ENCODE assay signal across 8 mouse cellular contexts in genomic region chr1:164247971-164248370, GRCm38 (mm10). TPM values are rescaled to one million over a fixed set of nuclear protein-coding genes. Genes with fewer than 3 reads are reported as not detected.
DNase-seq lines count a peak whose midpoint lies in the region; ATAC-seq and TF ChIP-seq lines count a peak whose summit lies in the region.

No protein-coding gene starts in this region.

- H3K9me3 ChIP-seq in heart, embryonic 14.5 days (ENCODE audit: control insufficient read depth, low read length): no peaks in the 10 kb centered on the region
- H3K9me3 ChIP-seq in liver, embryonic 11.5 days (ENCODE audit: control insufficient read depth, low read length): no peaks in the 10 kb centered on the region

- WGBS in liver, adult 2 months: 5% methylated on average over 10 of the region's 10 CpGs
- WGBS in heart, embryonic 14.5 days: 15% methylated on average over 10 of the region's 10 CpGs
- WGBS in liver, embryonic 11.5 days: 14% methylated on average over 10 of the region's 10 CpGs

- peak overlapping the region; percentile 65 for H3K27ac ChIP-seq in liver, adult 2 months (replicated peaks; ENCODE audit: insufficient read depth, low read depth, low read length)
- H3K27ac ChIP-seq in heart, embryonic 14.5 days (replicated peaks in 1 of 2; ENCODE audit: control insufficient read depth in 1 of 2, insufficient read depth in 1 of 2, low read depth in 2 of 2, low read length in 2 of 2): peak overlapping the region; percentile 96 to 99
- peak overlapping the region; percentile 70 for H3K27ac ChIP-seq in liver, embryonic 11.5 days (ENCODE audit: low read depth, low read length)

- H3K9ac ChIP-seq in liver, adult 2 months (ENCODE audit: low read depth, low read length): peak overlapping the region; percentile 68
- peak overlapping the region; percentile 78 for H3K9ac ChIP-seq in heart, embryonic 14.5 days (ENCODE audit: low read length)
- peak overlapping the region; percentile 62 for H3K9ac ChIP-seq in liver, embryonic 11.5 days (ENCODE audit: low read depth, low read length)

- peak; percentile 73 for DNase-seq in liver, adult 2 months (ENCODE audit: extremely low read depth, low read depth, low spot score)
- no peak for DNase-seq in liver
- DNase-seq in cerebellum, postnatal 14 days: peak; percentile 12 to 19
- peak; percentile 43 for DNase-seq in liver, embryonic 11.5 days (ENCODE audit: low spot score)
- peak; percentile 50 for DNase-seq in neural tube, embryonic 10.5 days (ENCODE audit: extremely low spot score, low spot score)

- H3K4me3 ChIP-seq in liver, adult 2 months (ENCODE audit: insufficient read depth, low read depth, low read length): peak overlapping the region; percentile 4; the same call in 1 of the 2 replicates
- H3K4me3 ChIP-seq in heart, embryonic 14.5 days (ENCODE audit: control insufficient read depth in 1 of 2, insufficient read depth in 1 of 2, low read depth in 1 of 2, low read length in 2 of 2): peak overlapping the region; percentile 76 to 92
- peak overlapping the region; percentile 75 for H3K4me3 ChIP-seq in liver, embryonic 11.5 days (ENCODE audit: low read depth, low read length)

- no peak for ATAC-seq in heart, embryonic 14.5 days (ENCODE audit: insufficient number of reproducible peaks, insufficient read depth, low FRiP score, low read depth)
- ATAC-seq in liver, embryonic 11.5 days (replicated peaks; ENCODE audit: low FRiP score): no peak
- ATAC-seq in inflammation-experienced regulatory T-cells, adult 6 months: no peak
- no peak for ATAC-seq in erythroid progenitor cell, adult 5-6 weeks (replicated peaks; ENCODE audit: low FRiP score, poor library complexity, severe bottlenecking)

- no peaks in the 10 kb centered on the region for H3K27me3 ChIP-seq in liver, adult 2 months (ENCODE audit: control insufficient read depth, insufficient read depth, low read length)
- no peaks in the 10 kb centered on the region for H3K27me3 ChIP-seq in heart, embryonic 14.5 days (ENCODE audit: control insufficient read depth, insufficient read depth, low read length)
- H3K27me3 ChIP-seq in liver, embryonic 11.5 days (replicated peaks; ENCODE audit: control insufficient read depth, insufficient read depth, low read length): no peaks in the 10 kb centered on the region

- peak overlapping the region; percentile 77 for H3K4me2 ChIP-seq in heart, embryonic 14.5 days (ENCODE audit: low read length)
- H3K4me2 ChIP-seq in liver, embryonic 11.5 days: peak overlapping the region; percentile 66

- no peak for TF ChIP-seq POLR2A in liver, adult 2 months (IDR thresholded peaks at IDR 0.05; ENCODE audit: extremely low read depth, insufficient read depth, low read length)

- H3K79me2 ChIP-seq in liver, adult 2 months (ENCODE audit: control insufficient read depth, insufficient read depth, low read length): peaks cover 12% of the 10 kb centered on the region; the same call in 1 of the 2 replicates

- H3K4me1 ChIP-seq in liver, adult 2 months (ENCODE audit: control insufficient read depth, insufficient read depth, low read length): no peaks in the 10 kb centered on the region
- H3K4me1 ChIP-seq in heart, embryonic 14.5 days (ENCODE audit: control insufficient read depth in 2 of 2, insufficient read depth in 2 of 2, low read length in 2 of 2): peaks cover 11 to 28% of the 10 kb centered on the region in 2 experiments
- H3K4me1 ChIP-seq in liver, embryonic 11.5 days (replicated peaks; ENCODE audit: control insufficient read depth, insufficient read depth, low read length): peaks cover 22% of the 10 kb centered on the region

- no peak for TF ChIP-seq CTCF in liver, adult 2 months (IDR thresholded peaks at IDR 0.05; ENCODE audit: low read depth, low read length)

- no peaks in the 10 kb centered on the region for H3K36me3 ChIP-seq in liver, adult 2 months (ENCODE audit: control insufficient read depth, insufficient read depth, low read length)
- H3K36me3 ChIP-seq in heart, embryonic 14.5 days (ENCODE audit: control insufficient read depth, insufficient read depth, low read length): no peaks in the 10 kb centered on the region
- no peaks in the 10 kb centered on the region for H3K36me3 ChIP-seq in liver, embryonic 11.5 days (ENCODE audit: control insufficient read depth, insufficient read depth, low read length)

RNA-seq across cellular contexts. Expression of gene Slc19a2, which starts 0.9 kb away (rescaled TPM):
- 96.1 and 121 TPM in 2 replicates for total RNA-seq in liver, adult 2 months (2014; rRNA removed)
- polyA plus RNA-seq in liver, adult 2 months (2012; rRNA removed): 84.5 and 86.9 TPM in 2 replicates
- polyA plus RNA-seq in heart, embryonic 14.5 days (2014; fragmentation: Nextera tagmentation; extraction: Ambion mirVana): 7.6 and 8.3 TPM in 2 replicates
- 26.6 and 31.0 TPM in 2 replicates for polyA plus RNA-seq in liver, embryonic 11.5 days (2014; fragmentation: Nextera tagmentation; extraction: Ambion mirVana)
- polyA plus RNA-seq in inflammation-experienced regulatory T-cells, adult 6 months (2017; shearing (Covaris generic)): 1 to 10 TPM; 1.3 to 2.1 (median 1.6) TPM
- 16.2 and 21.8 TPM in 2 replicates for total RNA-seq in erythroid progenitor cell, adult 5-6 weeks (2015; ENCODE audit: low replicate concordance)
- total RNA-seq in erythroid progenitor cell, adult 5-6 weeks (2017; ENCODE audit: low replicate concordance): 1.6 and 5.4 TPM in 2 replicates

RNA-seq across cellular contexts. Expression of gene Ccdc181, which starts 27.4 kb away (rescaled TPM):
- total RNA-seq in liver, adult 2 months (2014; rRNA removed): 2.5 and 3.9 TPM in 2 replicates
- polyA plus RNA-seq in liver, adult 2 months (2012; rRNA removed): 0.91 and 1.1 TPM in 2 replicates
- polyA plus RNA-seq in heart, embryonic 14.5 days (2014; fragmentation: Nextera tagmentation; extraction: Ambion mirVana): 10.2 and 10.8 TPM in 2 replicates
- polyA plus RNA-seq in liver, embryonic 11.5 days (2014; fragmentation: Nextera tagmentation; extraction: Ambion mirVana): 7.1 and 9.4 TPM in 2 replicates
- 10 to 100 TPM in 2 of 3 experiments, 1 to 10 TPM in 1; 8.4 to 11.3 (median 10.6) TPM for polyA plus RNA-seq in inflammation-experienced regulatory T-cells, adult 6 months (2017; shearing (Covaris generic))
- 1.7 and 15.5 TPM in 2 replicates for total RNA-seq in erythroid progenitor cell, adult 5-6 weeks (2015; ENCODE audit: low replicate concordance)
- 8.4 and 9.0 TPM in 2 replicates for total RNA-seq in erythroid progenitor cell, adult 5-6 weeks (2017; ENCODE audit: low replicate concordance)

RNA-seq across cellular contexts. Expression of gene Nme7, which starts 56.0 kb away (rescaled TPM):
- total RNA-seq in liver, adult 2 months (2014; rRNA removed): 12.8 and 17.1 TPM in 2 replicates
- polyA plus RNA-seq in liver, adult 2 months (2012; rRNA removed): 2.4 and 3.4 TPM in 2 replicates
- polyA plus RNA-seq in heart, embryonic 14.5 days (2014; fragmentation: Nextera tagmentation; extraction: Ambion mirVana): 16.7 and 19.4 TPM in 2 replicates
- 20.9 and 22.0 TPM in 2 replicates for polyA plus RNA-seq in liver, embryonic 11.5 days (2014; fragmentation: Nextera tagmentation; extraction: Ambion mirVana)
- 10 to 100 TPM; 11.5 to 19.0 (median 12.5) TPM for polyA plus RNA-seq in inflammation-experienced regulatory T-cells, adult 6 months (2017; shearing (Covaris generic))
- total RNA-seq in erythroid progenitor cell, adult 5-6 weeks (2015; ENCODE audit: low replicate concordance): 3.8 and 14.1 TPM in 2 replicates
- total RNA-seq in erythroid progenitor cell, adult 5-6 weeks (2017; ENCODE audit: low replicate concordance): 5.3 and 13.7 TPM in 2 replicates

RNA-seq across cellular contexts. Expression of gene Blzf1, which starts 59.3 kb away (rescaled TPM):
- 6.8 and 7.6 TPM in 2 replicates for total RNA-seq in liver, adult 2 months (2014; rRNA removed)
- polyA plus RNA-seq in liver, adult 2 months (2012; rRNA removed): 1.9 and 2.0 TPM in 2 replicates
- 27.2 and 28.5 TPM in 2 replicates for polyA plus RNA-seq in heart, embryonic 14.5 days (2014; fragmentation: Nextera tagmentation; extraction: Ambion mirVana)
- polyA plus RNA-seq in liver, embryonic 11.5 days (2014; fragmentation: Nextera tagmentation; extraction: Ambion mirVana): 19.7 and 22.3 TPM in 2 replicates
- 10 to 100 TPM; 22.7 to 24.3 (median 23.1) TPM for polyA plus RNA-seq in inflammation-experienced regulatory T-cells, adult 6 months (2017; shearing (Covaris generic))
- total RNA-seq in erythroid progenitor cell, adult 5-6 weeks (2015; ENCODE audit: low replicate concordance): 5.4 and 11.3 TPM in 2 replicates
- 10.1 and 17.5 TPM in 2 replicates for total RNA-seq in erythroid progenitor cell, adult 5-6 weeks (2017; ENCODE audit: low replicate concordance)

Comparison
In these comparisons a context has a peak if more than half of its experiments do, and no peak if none do; other contexts are left out.
1. H3K4me3 ChIP-seq: peak in every context shown above with its lines; median percentile 84 in heart, embryonic 14.5 days; 75 in liver, embryonic 11.5 days; 4 in liver, adult 2 months.